Mouse (Mus musculus) bone marrow, adult 2 months (tissue): ENCODE data around the gene Cngb1.
A peak's percentile ranks its signal among the peaks of the same experiment; 100 is the strongest.

Experiments used
- CTCF ChIP-seq: fragments of 200-500 bp; IDR thresholded peaks from 2 replicates; pipeline ENCODE4 v1.5.1; 2011; ENCODE audit warnings: low read length, control low read depth; ENCODE audit not compliant: control insufficient read depth, insufficient read depth
- POLR2A ChIP-seq: fragments of 200-500 bp; IDR thresholded peaks from 2 replicates; pipeline ENCODE4 v1.6.1; 2011; ENCODE audit warnings: low read depth, mild to moderate bottlenecking, control low read depth, low read length, borderline replicate concordance; ENCODE audit not compliant: control insufficient read depth

DNA sequence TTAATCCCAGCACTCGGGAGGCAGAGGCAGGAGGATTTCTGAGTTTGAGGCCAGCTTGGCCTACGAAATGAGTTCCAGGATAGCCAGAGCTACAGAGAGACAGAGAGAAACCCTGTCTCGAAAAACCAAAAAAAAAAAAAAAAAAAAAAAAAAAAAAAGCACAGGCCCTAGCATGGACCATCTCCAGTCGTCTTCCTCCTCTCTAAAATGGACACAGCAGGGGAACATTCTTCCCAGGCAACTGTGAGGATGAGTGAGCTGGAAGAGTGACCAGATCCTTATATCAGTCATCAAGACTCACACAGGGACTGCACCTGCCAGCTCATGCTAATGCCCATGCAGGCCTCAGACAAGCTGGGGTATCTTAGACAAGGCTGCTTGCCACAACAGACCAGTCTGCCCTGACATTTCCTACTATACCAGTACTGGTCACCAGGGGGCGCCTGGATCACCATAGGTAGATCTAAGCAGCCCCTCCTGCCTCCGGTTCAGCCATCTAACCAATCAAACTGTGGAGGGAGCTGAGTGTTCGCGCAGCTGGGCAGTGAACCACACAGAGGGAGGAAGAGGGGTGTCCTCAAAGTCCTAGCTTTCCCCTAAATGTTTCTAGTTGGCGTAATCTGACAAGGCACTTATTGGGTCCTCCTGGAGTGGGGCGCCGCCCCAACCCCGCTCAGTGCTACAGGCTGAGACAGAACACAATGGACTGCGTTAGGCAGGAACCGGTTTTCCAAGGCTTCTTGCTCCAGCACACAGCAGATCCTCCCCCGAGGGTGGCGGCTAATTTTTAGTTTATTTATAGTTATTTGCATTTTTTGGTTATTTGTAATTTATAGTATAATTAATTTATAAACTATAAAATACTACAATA, 51.6 kb downstream of the Cngb1 start:
- TF ChIP-seq CTCF = peak; percentile 76
- TF ChIP-seq POLR2A = no peak
